Comparison of ENCODE assay signal across 11 mouse cellular contexts in the genomic region with DNA sequence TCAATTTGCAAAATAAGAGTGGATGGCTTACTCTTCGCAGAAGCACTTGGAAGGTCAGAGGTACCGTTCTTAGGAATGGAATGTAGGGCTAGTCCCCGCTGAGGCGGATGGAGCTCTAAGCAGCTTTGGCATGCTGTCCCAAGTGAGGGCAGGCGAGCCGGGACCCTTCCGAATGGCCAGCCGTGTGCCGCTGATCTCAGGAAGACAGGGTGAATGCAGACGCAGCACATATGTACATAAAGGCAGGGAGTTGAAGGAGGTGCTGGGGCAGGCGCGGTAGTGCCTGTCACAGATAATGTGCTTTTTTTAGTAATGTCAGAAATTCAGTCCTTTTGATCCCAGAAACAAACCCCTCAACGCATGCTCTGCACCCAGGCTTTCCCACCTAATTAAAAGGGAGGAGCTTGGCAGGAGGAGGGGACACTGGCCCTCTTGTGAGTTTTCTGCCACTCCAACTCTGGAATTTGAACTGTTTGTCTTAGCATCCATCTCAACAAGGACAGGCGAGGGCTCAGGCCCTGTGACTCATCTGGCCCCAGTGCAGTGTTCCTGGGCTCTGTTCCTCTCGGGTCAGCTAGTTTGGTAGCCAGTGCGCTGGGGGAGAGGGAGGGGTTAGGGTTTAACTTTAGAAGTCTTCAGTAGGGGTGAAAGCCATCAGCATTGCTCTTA. TPM values are rescaled to one million over a fixed set of nuclear protein-coding genes. Genes with fewer than 3 reads are reported as not detected.
A peak's percentile ranks its signal among the peaks of the same experiment; 100 is the strongest.
DNase-seq lines count a peak whose midpoint lies in the region; ATAC-seq lines count a peak whose summit lies in the region.
"Had no signal": no experiment of that assay in that cellular context is flagged by ENCODE, and none has a peak within 500 bp of the region (broad histone marks: within the 10 kb centered on the region; RNA-seq: fewer than 3 reads in every experiment).

No protein-coding gene starts in this region.

- H3K27me3 ChIP-seq in midbrain, embryonic 15.5 days (replicated peaks): no peaks in the 10 kb centered on the region
- H3K27me3 ChIP-seq in forebrain, embryonic 12.5 days: no peaks in the 10 kb centered on the region
- H3K27me3 ChIP-seq: neural tube, embryonic 12.5 days had no signal

- H3K9ac ChIP-seq in midbrain, embryonic 15.5 days: no peak overlapping the region
- H3K9ac ChIP-seq in forebrain, embryonic 12.5 days: no peak overlapping the region
- H3K9ac ChIP-seq: liver, embryonic 14.5 days; neural tube, embryonic 12.5 days had no signal

- ATAC-seq in midbrain, embryonic 15.5 days (replicated peaks): no peak
- ATAC-seq in forebrain, embryonic 12.5 days (ENCODE audit: low FRiP score): no peak

- no peak overlapping the region for H3K27ac ChIP-seq in midbrain, embryonic 15.5 days
- H3K27ac ChIP-seq in forebrain, embryonic 12.5 days: no peak overlapping the region
- H3K27ac ChIP-seq: forebrain, embryonic 10.5 days; liver, embryonic 14.5 days; neural tube, embryonic 12.5 days had no signal

- DNase-seq in Muller cell, postnatal 12 days (ENCODE audit: inconsistent ontology term): peak; percentile 95
- peak; percentile 56 for DNase-seq in adrenal gland, postnatal 10 days
- peak; percentile 17 to 22 for DNase-seq in heart, postnatal 36 days
- DNase-seq in lung, adult 18-20 months: peak; percentile 66 to 80
- DNase-seq in right cerebral cortex, postnatal 14 days: no peak
- DNase-seq in c-Kit-positive CD71-positive TER-119-positive erythroid progenitor cells, embryonic 14.5 days (ENCODE audit: low spot score): no peak

- H3K9me3 ChIP-seq in midbrain, embryonic 15.5 days: no peaks in the 10 kb centered on the region
- H3K9me3 ChIP-seq in forebrain, embryonic 12.5 days: no peaks in the 10 kb centered on the region
- H3K9me3 ChIP-seq: forebrain, embryonic 10.5 days; neural tube, embryonic 12.5 days had no signal

- no peak overlapping the region for H3K4me2 ChIP-seq in midbrain, embryonic 15.5 days
- H3K4me2 ChIP-seq in forebrain, embryonic 12.5 days: no peak overlapping the region
- H3K4me2 ChIP-seq: neural tube, embryonic 12.5 days had no signal

- peaks cover 87% of the 10 kb centered on the region for H3K36me3 ChIP-seq in midbrain, embryonic 15.5 days (replicated peaks)
- peaks cover 100% of the 10 kb centered on the region for H3K36me3 ChIP-seq in forebrain, embryonic 12.5 days (replicated peaks)

- 81% methylated on average over 16 of the region's 16 CpGs for WGBS in midbrain, embryonic 15.5 days
- WGBS in forebrain, embryonic 12.5 days: 87% methylated on average over 16 of the region's 16 CpGs

- no peak overlapping the region for H3K4me3 ChIP-seq in midbrain, embryonic 15.5 days
- H3K4me3 ChIP-seq in forebrain, embryonic 12.5 days (replicated peaks): no peak overlapping the region
- H3K4me3 ChIP-seq: forebrain, embryonic 10.5 days; neural tube, embryonic 12.5 days had no signal

- intact Hi-C loops in heart, postnatal 36 days (cut with DNase I): no loop called here

- no peaks in the 10 kb centered on the region for H3K4me1 ChIP-seq in midbrain, embryonic 15.5 days
- H3K4me1 ChIP-seq in forebrain, embryonic 12.5 days: no peaks in the 10 kb centered on the region
- H3K4me1 ChIP-seq: forebrain, embryonic 10.5 days; neural tube, embryonic 12.5 days had no signal

RNA-seq across cellular contexts. Expression of a gene that starts 30.7 kb away (rescaled TPM):
- total RNA-seq in adrenal gland, postnatal 10 days (2021): 10 to 100 TPM; 15.2 to 17.5 TPM
- 10 to 100 TPM; 16.2 to 18.3 TPM for total RNA-seq in heart, postnatal 36 days (2021)
- polyA plus RNA-seq in midbrain, embryonic 15.5 days (2015; fragmentation: Nextera tagmentation; extraction: Ambion mirVana): 31.6 and 32.8 TPM in 2 replicates
- 25.9 and 29.4 TPM in 2 replicates for polyA plus RNA-seq in forebrain, embryonic 12.5 days (2016; fragmentation: Nextera tagmentation; extraction: Ambion mirVana)

RNA-seq across cellular contexts. Expression of a gene that starts 30.9 kb away (rescaled TPM):
- total RNA-seq in adrenal gland, postnatal 10 days (2021): 10 to 100 TPM; 18.9 to 22.8 TPM
- 10 to 100 TPM in 1 of 2 experiments, 1 to 10 TPM in 1; 9.3 to 12.2 TPM for total RNA-seq in heart, postnatal 36 days (2021)
- polyA plus RNA-seq in midbrain, embryonic 15.5 days (2015; fragmentation: Nextera tagmentation; extraction: Ambion mirVana): 63.8 and 69.7 TPM in 2 replicates
- 50.3 and 52.0 TPM in 2 replicates for polyA plus RNA-seq in forebrain, embryonic 12.5 days (2016; fragmentation: Nextera tagmentation; extraction: Ambion mirVana)

RNA-seq across cellular contexts. Expression of a gene that starts 32.8 kb away (rescaled TPM):
- 10 to 100 TPM; 65.9 to 79.5 TPM for total RNA-seq in adrenal gland, postnatal 10 days (2021)
- total RNA-seq in heart, postnatal 36 days (2021): 10 to 100 TPM; 82.8 to 96.4 TPM
- 41.3 and 41.4 TPM in 2 replicates for polyA plus RNA-seq in midbrain, embryonic 15.5 days (2015; fragmentation: Nextera tagmentation; extraction: Ambion mirVana)
- 53.7 and 60.1 TPM in 2 replicates for polyA plus RNA-seq in forebrain, embryonic 12.5 days (2016; fragmentation: Nextera tagmentation; extraction: Ambion mirVana)

RNA-seq across cellular contexts. Expression of a gene that starts 32.9 kb away (rescaled TPM):
- 10 to 100 TPM; 63.5 to 69.7 TPM for total RNA-seq in adrenal gland, postnatal 10 days (2021)
- 10 to 100 TPM; 49.4 to 51.4 TPM for total RNA-seq in heart, postnatal 36 days (2021)
- 80.7 and 82.7 TPM in 2 replicates for polyA plus RNA-seq in midbrain, embryonic 15.5 days (2015; fragmentation: Nextera tagmentation; extraction: Ambion mirVana)
- 93.1 and 94.6 TPM in 2 replicates for polyA plus RNA-seq in forebrain, embryonic 12.5 days (2016; fragmentation: Nextera tagmentation; extraction: Ambion mirVana)

Comparison
In these comparisons a context has a peak if more than half of its experiments do, and no peak if none do; other contexts are left out.
1. DNase-seq: peak in Muller cell, postnatal 12 days (single experiment), adrenal gland, postnatal 10 days (single experiment), heart, postnatal 36 days (2 of 2) and lung, adult 18-20 months (2 of 2); none in right cerebral cortex, postnatal 14 days (single experiment) and c-Kit-positive CD71-positive TER-119-positive erythroid progenitor cells, embryonic 14.5 days (single experiment).